Mouse (Mus musculus): ENCODE measurements around the gene Gpr55.

Gpr55 gene

DNA sequence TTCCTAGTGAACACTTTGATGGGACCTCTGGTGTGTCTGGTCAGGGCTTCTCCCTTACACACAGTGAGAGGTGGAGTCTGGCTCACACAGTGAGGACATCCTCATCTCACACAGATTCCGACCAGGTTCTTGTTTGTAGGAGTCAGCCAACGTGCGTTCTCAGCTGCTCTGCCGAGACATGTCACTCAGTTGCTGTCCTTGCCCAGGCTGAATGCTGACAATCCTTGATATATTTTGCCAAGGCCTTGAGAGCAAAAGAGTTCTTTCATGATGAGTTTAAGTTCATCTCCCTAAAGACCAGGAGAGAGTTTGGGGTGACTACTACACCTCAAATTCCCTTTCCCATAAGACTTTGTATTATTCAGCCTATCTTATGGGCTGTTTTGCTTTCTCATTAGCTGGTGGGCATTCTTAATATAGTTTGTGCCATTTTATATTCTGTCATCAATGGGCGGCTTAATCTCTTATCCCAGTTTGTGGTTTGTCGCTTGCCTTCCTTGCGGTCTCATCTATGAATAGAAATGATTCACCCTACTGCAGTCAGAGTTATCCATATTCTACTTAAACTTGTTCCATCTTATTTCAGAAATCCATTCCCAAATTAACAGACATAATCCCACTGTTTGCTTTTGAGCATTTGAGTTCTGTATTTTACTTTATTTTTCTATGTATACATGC is 47.6 kb downstream of the Gpr55 start:
- no peak for DNase-seq

DNA sequence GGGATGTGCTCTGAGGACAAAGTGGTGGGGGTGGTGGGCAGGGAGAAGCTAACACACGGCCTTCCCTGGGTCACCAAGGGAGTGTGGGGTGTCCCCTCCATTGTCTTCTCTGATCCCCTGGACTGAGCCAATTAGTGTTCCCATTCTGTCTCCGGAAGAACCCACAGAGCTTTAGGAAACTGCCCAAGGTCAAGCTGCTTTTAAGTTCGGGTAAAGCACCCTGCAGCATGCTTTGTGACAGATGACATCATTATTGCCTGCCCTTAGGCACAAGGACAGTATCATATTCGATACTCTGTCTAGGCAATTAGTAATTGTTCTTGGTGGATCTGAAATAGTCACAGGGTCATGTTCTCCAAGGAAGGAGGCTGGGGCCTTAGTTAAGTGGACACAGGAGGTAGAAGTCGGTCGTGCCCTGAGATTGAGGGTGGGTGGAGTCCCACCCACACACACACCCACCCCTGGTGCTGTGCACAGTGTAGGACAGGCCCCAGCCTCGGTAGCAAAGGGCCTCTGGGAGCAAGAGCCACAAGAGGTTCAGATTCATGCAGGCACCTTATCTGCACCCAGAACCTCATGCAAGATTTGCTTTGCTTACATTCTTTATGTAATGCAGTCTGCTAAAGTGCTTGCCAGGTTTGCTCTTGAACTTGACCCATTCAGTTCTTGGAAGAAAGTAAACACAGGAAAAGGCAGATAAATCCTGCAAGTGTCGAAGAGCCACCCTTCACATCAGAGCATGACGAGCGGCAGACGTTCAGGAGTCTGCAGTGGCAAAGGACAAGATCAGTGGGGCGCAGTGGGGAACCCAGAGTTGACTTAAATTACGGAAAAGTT is 51.8 kb downstream of the Gpr55 start:
- DNase-seq: no peak

DNA sequence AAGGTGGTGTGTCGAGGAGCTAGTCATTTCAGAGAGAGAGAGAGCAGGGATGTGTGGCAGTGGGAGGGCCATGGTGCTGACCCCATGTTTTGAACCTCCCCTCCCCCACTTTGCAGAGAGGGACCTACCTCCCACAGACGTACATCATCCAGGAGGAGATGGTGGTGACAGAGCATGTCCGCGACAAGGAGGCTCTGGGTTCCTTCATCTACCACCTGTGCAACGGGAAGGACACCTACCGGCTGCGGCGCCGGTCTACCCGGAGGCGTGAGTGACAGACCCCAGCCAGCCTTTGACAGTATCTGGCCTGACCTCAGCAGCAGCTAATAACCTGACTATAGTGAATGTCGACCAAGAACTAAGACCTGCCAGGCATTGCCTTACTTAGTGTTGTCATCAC is 53.9 kb downstream of the Gpr55 start:
- DNase-seq: no peak

DNA sequence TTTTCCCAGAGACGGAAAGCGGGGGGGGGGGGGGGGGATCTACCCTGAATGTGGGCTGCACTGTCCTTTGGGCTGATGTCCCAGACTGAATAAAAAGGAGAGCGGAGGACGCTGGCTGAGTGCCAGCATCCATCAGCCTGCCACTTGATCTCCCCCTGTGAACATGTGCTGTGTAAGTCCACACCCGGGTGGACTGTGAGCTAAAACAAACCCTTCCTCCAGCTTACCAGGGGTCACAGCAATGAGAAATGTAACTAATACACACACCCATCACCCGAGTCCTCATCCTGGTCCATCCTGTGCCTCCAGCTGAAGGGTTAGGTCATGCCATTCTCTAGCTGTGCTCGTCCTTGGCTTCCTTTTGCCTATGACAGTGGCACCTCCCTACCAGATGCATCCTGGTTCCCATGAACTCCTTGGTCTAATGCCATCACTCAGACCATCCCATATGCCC is 58.7 kb downstream of the Gpr55 start:
- peak; percentile 62 for DNase-seq

- DNase-seq: peak; percentile 33
These were observed 59.2 kb downstream of the Gpr55 start for GRCm38 (mm10) chr1:85901516-85902107.

DNA sequence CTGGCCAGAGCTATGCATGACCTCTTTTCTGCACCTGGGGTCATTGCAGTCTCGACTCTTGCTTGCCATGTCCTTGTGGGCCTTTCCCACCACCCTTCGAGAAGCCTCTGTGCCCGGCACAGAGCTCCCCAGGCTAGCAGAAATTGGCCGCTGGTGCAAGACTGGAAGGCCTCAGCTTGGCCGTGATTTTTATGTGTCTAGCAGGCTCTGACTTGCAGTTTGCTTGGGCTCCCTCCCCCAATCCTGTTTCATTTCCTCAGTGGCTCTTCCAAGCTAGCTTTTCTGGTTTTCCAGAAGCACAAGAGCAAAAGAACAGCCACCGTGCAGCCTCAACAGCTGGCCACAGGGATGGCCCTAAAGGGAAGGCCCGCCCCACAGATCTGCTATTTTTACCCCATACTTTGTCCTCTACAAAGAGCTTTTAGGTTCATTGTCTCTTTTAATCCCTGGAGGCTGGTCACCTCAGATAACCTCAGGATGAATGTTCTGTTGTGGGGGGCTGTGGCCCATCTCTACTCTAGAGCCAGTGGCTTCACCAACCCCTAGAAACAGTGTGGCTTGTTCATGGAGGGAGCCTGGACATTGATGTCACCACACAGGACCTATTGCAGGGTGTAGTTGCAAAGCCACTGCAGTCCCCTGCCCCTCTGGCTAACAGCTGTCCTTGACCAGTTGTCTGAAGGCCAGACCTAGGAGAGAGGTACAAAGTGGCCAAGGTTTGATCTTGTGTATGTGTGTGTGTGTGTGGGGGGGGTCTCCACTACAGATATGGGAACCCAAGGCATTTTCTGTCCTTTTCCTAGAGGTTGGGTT is 60.1 kb downstream of the Gpr55 start:
- DNase-seq: peak; percentile 20

GRCm38 (mm10) chr1:85899388-85899761 is 61.4 kb downstream of the Gpr55 start:
- peak; percentile 17 for DNase-seq

- DNase-seq: peak; percentile 62
These were observed 61.9 kb downstream of the Gpr55 start for GRCm38 (mm10) chr1:85898761-85899387.

GRCm38 (mm10) chr1:85897901-85898760 is 62.7 kb downstream of the Gpr55 start:
- peak; percentile 6 for DNase-seq

DNA sequence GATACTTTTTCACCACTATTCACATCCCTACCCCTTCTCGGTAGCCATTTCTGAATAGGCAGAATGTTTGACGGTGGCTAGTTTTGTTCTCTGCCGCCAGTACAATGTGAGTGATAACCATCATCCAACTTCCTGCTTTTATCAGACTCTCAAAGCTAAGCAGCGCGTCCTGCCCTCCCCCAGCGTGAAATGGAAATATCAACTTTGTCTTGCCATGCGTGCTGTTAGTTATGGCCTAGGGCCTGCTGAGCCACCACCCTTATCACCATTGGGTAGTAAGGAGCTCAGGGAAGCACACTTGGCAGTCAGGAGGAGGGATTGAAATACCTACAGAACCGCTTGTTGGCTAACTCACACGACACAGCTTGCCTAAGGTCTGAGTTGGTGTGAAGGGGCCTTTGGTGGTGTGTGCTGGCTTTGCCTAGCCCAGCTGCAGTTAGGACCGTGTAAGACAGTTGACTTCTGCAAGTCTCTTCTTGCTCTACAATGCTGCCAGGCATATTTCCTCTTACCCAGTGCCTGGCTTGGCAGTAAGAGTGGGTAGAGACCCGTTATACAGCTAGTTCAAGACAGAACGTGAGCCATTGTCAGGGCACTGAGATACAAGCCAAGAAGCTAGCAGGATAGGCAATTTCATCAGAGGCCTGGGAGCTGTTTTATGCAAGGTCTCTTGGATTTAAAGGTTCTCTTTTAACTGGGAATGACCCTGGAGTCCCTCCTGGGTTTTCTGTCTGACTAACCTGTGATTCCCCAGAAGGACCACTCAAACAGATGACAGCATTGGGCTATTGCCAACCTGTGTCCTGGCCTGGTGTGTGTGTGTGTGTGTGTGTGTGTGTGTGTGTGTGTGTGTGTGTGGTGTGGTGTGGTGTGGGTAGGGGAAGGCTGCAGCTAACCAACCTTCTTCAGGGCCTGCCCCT is 63.8 kb downstream of the Gpr55 start:
- no peak for DNase-seq

- DNase-seq: no peak
These were observed 64.7 kb downstream of the Gpr55 start for GRCm38 (mm10) chr1:85896110-85896509.

GRCm38 (mm10) chr1:85895391-85895837 is 65.4 kb downstream of the Gpr55 start:
- DNase-seq: peak; percentile 55

- peak; percentile 53 for DNase-seq
These were observed 66.0 kb downstream of the Gpr55 start for GRCm38 (mm10) chr1:85894748-85895360.

- DNase-seq: peak; percentile 85
These were observed 66.5 kb downstream of the Gpr55 start, which contains the start of gene Itm2c for GRCm38 (mm10) chr1:85894231-85894747. Gene Itm2c (plus strand): TSS chr1:85894281.

Measured in cerebellum, adult 11 months (tissue).